Mouse (Mus musculus) midbrain, embryonic 14.5 days (tissue): ENCODE measurements at regions not wholly inside any gene's neighbourhood (a gene's known extent, or its start where the extent isn't known, plus 50 kb on each side); places are given as distances from the start of the nearest gene placed in this dataset.

ENCODE experiments used
- ATAC-seq: fragments of 200-750 bp; cut with Nextera tagmentation; 2 replicates; pipeline ENCODE4 v1.8.0; 2017; ENCODE audit warnings: moderate number of reproducible peaks, moderate library complexity; ENCODE audit not compliant: low FRiP score, low TSS enrichment
- DNase-seq: peaks from one replicate; pipeline ENCODE4 v3.0.0-alpha.2; 2015
- H3K27ac ChIP-seq: fragments of 300-500 bp; sonication (generic); replicated peaks from 2 replicates; pipeline ENCODE4 v1.5.1; 2014; ENCODE audit warnings: mild to moderate bottlenecking, low read depth, low read length, moderate library complexity
- H3K27me3 ChIP-seq: fragments of 300-500 bp; sonication (generic); 2 replicates; pipeline ENCODE4 v1.6.1; 2014; ENCODE audit warnings: low read length, control low read depth, mixed read lengths; ENCODE audit not compliant: control insufficient read depth, insufficient read depth
- H3K36me3 ChIP-seq: fragments of 300-500 bp; sonication (generic); 2 replicates; pipeline ENCODE4 v1.6.1; 2014; ENCODE audit warnings: low read length, control low read depth; ENCODE audit not compliant: control insufficient read depth, insufficient read depth
- H3K4me1 ChIP-seq: fragments of 300-500 bp; sonication (generic); 2 replicates; pipeline ENCODE4 v1.6.1; 2014; ENCODE audit warnings: mild to moderate bottlenecking, antibody characterized with exemption, low read length, control low read depth; ENCODE audit not compliant: control insufficient read depth, insufficient read depth
- H3K4me2 ChIP-seq: fragments of 300-500 bp; sonication (generic); 2 replicates; pipeline ENCODE4 v1.6.1; 2014; ENCODE audit warnings: mild to moderate bottlenecking, low read length, moderate library complexity
- H3K4me3 ChIP-seq: fragments of 300-500 bp; sonication (generic); replicated peaks from 2 replicates; pipeline ENCODE4 v1.5.1; 2014; ENCODE audit warnings: low read depth, low read length
- H3K9ac ChIP-seq: fragments of 300-500 bp; sonication (generic); replicated peaks from 2 replicates; pipeline ENCODE4 v1.6.1; 2014; ENCODE audit warnings: mild to moderate bottlenecking, low read length, moderate library complexity
- H3K9me3 ChIP-seq: fragments of 300-500 bp; sonication (generic); 2 replicates; pipeline ENCODE4 v1.6.1; 2016; ENCODE audit warnings: low read length, control low read depth, mixed read lengths; ENCODE audit not compliant: control insufficient read depth
- WGBS: fragments of 180-500 bp; shearing (Covaris S2); extraction: QIAGEN DNeasy Blood & Tissue Kit; methylation state at CpG from one replicate; pipeline ENCODE4 v1.1.7; 2014; 5-methylcytosine and 5-hydroxymethylcytosine counted together

- H3K27ac ChIP-seq: no peak overlapping the region
- no peak overlapping the region for H3K9ac ChIP-seq
- H3K4me3 ChIP-seq: no peak overlapping the region
- no peak for DNase-seq
- no peak overlapping the region for H3K4me2 ChIP-seq
- no peaks in the 10 kb centered on the region for H3K4me1 ChIP-seq
- H3K27me3 ChIP-seq: no peaks in the 10 kb centered on the region
- H3K9me3 ChIP-seq: no peaks in the 10 kb centered on the region
- 95% methylated on average over 2 of the region's 2 CpGs for WGBS
- no peaks in the 10 kb centered on the region for H3K36me3 ChIP-seq
- ATAC-seq: no peak
Measured at GRCm38 (mm10) chr3:52790942-52791341, 226.1 kb downstream of the Cog6 start.

GRCm38 (mm10) chr3:52787964-52788760, 228.9 kb downstream of the Cog6 start:
- no peaks in the 10 kb centered on the region for H3K4me1 ChIP-seq

GRCm38 (mm10) chr3:52785595-52785994, 231.4 kb downstream of the Cog6 start:
- H3K4me1 ChIP-seq: no peaks in the 10 kb centered on the region
- H3K4me2 ChIP-seq: no peak overlapping the region
- H3K36me3 ChIP-seq: no peaks in the 10 kb centered on the region
- 85% methylated on average over 1 of the region's 1 CpGs for whole genome bisulfite sequencing
- no peaks in the 10 kb centered on the region for H3K27me3 ChIP-seq
- H3K4me3 ChIP-seq: no peak overlapping the region
- DNase-seq (no peak), ATAC-seq (no peak)
- H3K27ac ChIP-seq: no peak overlapping the region
- no peaks in the 10 kb centered on the region for H3K9me3 ChIP-seq
- no peak overlapping the region for H3K9ac ChIP-seq

More at GRCm38 (mm10) chr3:52787964-52788760, 228.9 kb downstream of the Cog6 start:
- H3K9me3 ChIP-seq: no peaks in the 10 kb centered on the region
- H3K27me3 ChIP-seq: no peaks in the 10 kb centered on the region
- no peak overlapping the region for H3K4me2 ChIP-seq
- no peaks in the 10 kb centered on the region for H3K36me3 ChIP-seq
- H3K4me3 ChIP-seq: no peak overlapping the region
- no peak for ATAC-seq
- WGBS: 96% methylated on average over 10 of the region's 10 CpGs
- H3K27ac ChIP-seq: no peak overlapping the region
- no peak overlapping the region for H3K9ac ChIP-seq
- DNase-seq: no peak

GRCm38 (mm10) chr3:52784476-52784875, 232.6 kb downstream of the Cog6 start:
- no peak overlapping the region for H3K27ac ChIP-seq

GRCm38 (mm10) chr3:52782576-52782975, 234.5 kb downstream of the Cog6 start:
- no peak overlapping the region for H3K27ac ChIP-seq
- no peak for DNase-seq
- no peaks in the 10 kb centered on the region for H3K9me3 ChIP-seq
- H3K36me3 ChIP-seq: no peaks in the 10 kb centered on the region
- no peak overlapping the region for H3K4me3 ChIP-seq
- ATAC-seq: no peak
- H3K4me2 ChIP-seq: no peak overlapping the region
- WGBS: 86% methylated on average over 5 of the region's 5 CpGs
- H3K4me1 ChIP-seq: no peaks in the 10 kb centered on the region
- H3K9ac ChIP-seq: no peak overlapping the region
- no peaks in the 10 kb centered on the region for H3K27me3 ChIP-seq

More at GRCm38 (mm10) chr3:52784476-52784875, 232.6 kb downstream of the Cog6 start:
- Histone ChIP-seq H3K4me2 (no peak overlapping the region), H3K9me3 (no peaks in the 10 kb centered on the region), H3K27me3 (no peaks in the 10 kb centered on the region), H3K9ac (no peak overlapping the region), H3K36me3 (no peaks in the 10 kb centered on the region), H3K4me3 (no peak overlapping the region), H3K4me1 (no peaks in the 10 kb centered on the region)
- ATAC-seq (no peak), DNase-seq (peak; percentile 46)
- 59% methylated on average over 7 of the region's 7 CpGs for WGBS

GRCm38 (mm10) chr3:52781521-52781920, 235.5 kb downstream of the Cog6 start:
- H3K4me2 ChIP-seq: no peak overlapping the region
- no peaks in the 10 kb centered on the region for H3K9me3 ChIP-seq
- H3K27me3 ChIP-seq: no peaks in the 10 kb centered on the region
- H3K4me3 ChIP-seq: no peak overlapping the region
- H3K36me3 ChIP-seq: no peaks in the 10 kb centered on the region
- H3K9ac ChIP-seq: no peak overlapping the region
- H3K27ac ChIP-seq: no peak overlapping the region
- ATAC-seq (no peak), DNase-seq (no peak)
- WGBS: 81% methylated on average over 3 of the region's 3 CpGs
- H3K4me1 ChIP-seq: no peaks in the 10 kb centered on the region

- Histone ChIP-seq H3K9me3 (no peaks in the 10 kb centered on the region), H3K9ac (no peak overlapping the region), H3K27me3 (no peaks in the 10 kb centered on the region), H3K27ac (no peak overlapping the region), H3K4me2 (no peak overlapping the region), H3K4me1 (no peaks in the 10 kb centered on the region), H3K4me3 (no peak overlapping the region), H3K36me3 (no peaks in the 10 kb centered on the region)
- no peak for DNase-seq
- ATAC-seq: no peak
- 89% methylated on average over 8 of the region's 8 CpGs for WGBS
Measured at GRCm38 (mm10) chr3:52780356-52780755, 236.7 kb downstream of the Cog6 start.

GRCm38 (mm10) chr3:52775875-52776274, 241.2 kb downstream of the Cog6 start:
- Histone ChIP-seq H3K27ac (no peak overlapping the region), H3K9ac (no peak overlapping the region), H3K36me3 (no peaks in the 10 kb centered on the region), H3K4me3 (no peak overlapping the region), H3K4me2 (no peak overlapping the region), H3K4me1 (0 out of 2 replicates have a peak, but pooled peaks cover 4% of the 10 kb centered on the region), H3K9me3 (no peaks in the 10 kb centered on the region), H3K27me3 (no peaks in the 10 kb centered on the region)
- 87% methylated on average over 4 of the region's 4 CpGs for WGBS
- ATAC-seq (no peak), DNase-seq (no peak)

- WGBS: 69% methylated on average over 7 of the region's 7 CpGs
- ATAC-seq (no peak), DNase-seq (no peak)
- H3K27ac ChIP-seq: no peak overlapping the region
- no peak overlapping the region for H3K4me3 ChIP-seq
- no peaks in the 10 kb centered on the region for H3K27me3 ChIP-seq
- H3K4me1 ChIP-seq: 0 out of 2 replicates have a peak, but pooled peaks cover 4% of the 10 kb centered on the region
- H3K36me3 ChIP-seq: no peaks in the 10 kb centered on the region
- no peak overlapping the region for H3K9ac ChIP-seq
- H3K9me3 ChIP-seq: no peaks in the 10 kb centered on the region
- no peak overlapping the region for H3K4me2 ChIP-seq
Measured at GRCm38 (mm10) chr3:52775156-52775555, 241.9 kb downstream of the Cog6 start.
